Mouse (Mus musculus): ENCODE data around the gene Slpi.
A peak's percentile ranks its signal among the peaks of the same experiment; 100 is the strongest.

- peak; percentile 51; the same call in 1 of the 2 replicates for TF ChIP-seq CTCF (IDR thresholded peaks at IDR 0.05; ENCODE audit: borderline replicate concordance, insufficient read depth, low read length)
- no peak for TF ChIP-seq POLR2A (IDR thresholded peaks at IDR 0.05; ENCODE audit: low read depth, low read length)
These were observed 1.9 kb downstream of the Slpi start for GRCm38 (mm10) chr2:164386953-164387352.

Data from embryonic fibroblast, embryonic 13.5 days (primary cell).